Mouse (Mus musculus): ENCODE data around the gene Rps27a.
"Not testable (repeated sequence)": the region's sequence is repeated elsewhere in the genome, so short reads cannot be mapped to it uniquely, and the experiment has no call there.

Rps27a gene

DNA sequence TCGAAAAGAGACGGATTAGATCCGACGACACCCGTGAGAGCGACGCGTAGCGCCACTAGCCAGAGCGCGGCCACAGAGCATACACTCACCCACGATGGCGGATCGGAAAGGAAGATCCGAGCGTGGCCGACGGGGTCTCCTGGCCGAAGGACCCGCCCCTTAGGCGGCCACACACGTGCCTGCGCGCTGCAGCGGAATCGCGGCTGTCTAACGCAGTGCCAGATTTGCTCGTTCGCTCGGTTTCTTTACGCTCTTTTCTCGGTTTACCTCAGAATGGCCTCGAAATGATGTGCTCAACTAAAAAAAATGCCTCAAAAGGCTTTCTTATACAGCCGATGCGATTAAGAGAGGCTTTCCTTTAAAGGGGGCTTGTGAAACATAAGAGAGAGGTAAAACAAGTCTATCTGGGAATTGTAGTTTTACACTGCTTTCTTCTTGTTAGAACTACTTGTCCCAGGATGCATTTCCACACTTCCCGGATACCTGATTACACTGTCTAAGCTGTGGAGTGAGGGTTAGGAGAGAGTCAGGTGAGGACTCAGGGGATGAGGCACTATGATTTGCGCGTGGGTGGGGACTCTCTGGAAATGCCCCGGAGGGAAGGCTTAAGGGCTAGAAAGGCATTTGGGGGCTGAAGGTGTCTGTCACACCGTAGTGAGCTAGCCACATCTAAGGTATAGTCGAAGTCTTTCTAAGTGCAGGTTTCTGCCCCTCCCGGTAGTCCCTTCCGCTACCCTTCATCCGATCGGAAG lies at the start of gene Rps27a, which contains the start of gene Clhc1:
Gene Rps27a, minus strand, starts transcription at position 358 of the 752 bp plus-strand sequence.
Gene Clhc1, plus strand, starts transcription at position 199 of the 752 bp plus-strand sequence.
- peak; percentile 98 to 99 for DNase-seq

DNA sequence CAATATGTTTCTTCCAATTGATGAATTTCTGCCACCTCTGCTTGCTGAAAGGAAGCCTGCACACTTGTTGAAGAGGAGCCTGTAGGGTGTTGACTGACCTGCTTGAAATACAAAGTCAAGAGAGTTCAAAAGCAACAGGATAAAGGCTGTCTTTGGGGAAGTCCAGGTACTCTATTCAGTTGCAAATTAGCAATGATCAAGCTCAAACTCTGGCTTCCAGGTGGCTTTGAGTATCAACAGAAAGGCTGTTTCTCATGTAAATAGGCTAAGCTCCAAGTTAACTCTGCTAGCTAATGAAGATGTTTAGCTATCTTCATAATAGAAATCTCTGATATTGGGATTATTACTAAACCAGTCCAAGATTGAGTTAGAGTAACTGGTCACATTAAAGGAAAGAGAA lies 49.2 kb upstream of the Rps27a start:
- no peak for DNase-seq

DNA sequence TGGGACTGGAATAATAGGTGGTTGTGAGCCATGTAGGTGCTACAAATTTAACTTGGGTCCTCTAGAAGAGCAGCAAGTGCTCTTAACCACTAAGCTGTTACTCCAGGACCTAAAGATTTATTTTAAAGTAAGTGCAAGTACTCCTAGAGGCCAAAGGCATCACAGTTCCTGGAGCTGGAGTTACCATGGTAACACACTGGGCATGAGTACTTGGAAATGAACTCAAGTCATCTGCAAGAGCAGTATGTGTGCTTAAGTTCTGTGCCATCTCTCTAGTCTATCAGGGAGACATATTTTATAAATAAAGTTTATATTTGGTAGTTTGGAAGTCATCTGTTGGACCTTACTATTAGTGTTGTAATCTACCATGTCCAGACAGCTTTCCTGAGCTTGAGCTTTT lies 47.3 kb upstream of the Rps27a start:
- DNase-seq = no peak

DNA sequence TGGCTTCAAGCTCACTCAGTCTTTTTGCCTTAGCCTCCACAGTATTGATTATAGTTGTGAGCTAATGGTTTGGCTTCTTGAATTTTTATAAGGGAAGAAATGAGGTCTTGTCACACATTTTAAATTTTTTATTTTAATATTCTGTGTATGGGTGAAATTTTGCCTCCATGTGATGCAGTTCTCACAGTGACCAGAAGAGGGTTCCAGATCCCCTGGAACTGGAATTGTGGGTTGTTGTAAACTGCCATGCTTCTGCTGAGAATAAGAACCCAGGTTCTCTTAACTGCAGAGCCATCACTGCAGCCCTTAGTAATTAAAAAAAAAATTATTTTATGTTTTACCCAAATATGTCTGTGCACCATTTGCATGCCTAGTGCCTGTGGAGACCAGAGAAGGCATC lies 31.7 kb upstream of the Rps27a start:
- DNase-seq = no peak

DNA sequence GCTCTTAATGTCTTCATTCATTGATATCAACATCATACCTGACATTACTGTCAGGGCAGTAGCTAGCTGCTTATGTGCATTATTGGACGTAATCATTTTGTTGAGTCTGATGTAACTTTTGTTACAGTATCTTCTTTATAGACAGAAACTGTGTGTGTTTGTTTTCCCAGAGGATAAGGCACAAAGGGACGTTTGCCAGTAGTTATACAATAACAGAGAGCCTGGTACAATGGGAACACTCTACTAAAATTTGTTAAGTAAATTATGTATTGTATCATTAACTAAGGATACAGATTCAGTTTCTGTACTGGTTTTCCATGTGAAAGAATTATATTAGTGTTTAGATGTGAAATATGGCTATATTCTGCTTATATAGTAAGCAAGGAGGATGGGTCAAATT lies 24.7 kb upstream of the Rps27a start:
- DNase-seq = no peak

DNA sequence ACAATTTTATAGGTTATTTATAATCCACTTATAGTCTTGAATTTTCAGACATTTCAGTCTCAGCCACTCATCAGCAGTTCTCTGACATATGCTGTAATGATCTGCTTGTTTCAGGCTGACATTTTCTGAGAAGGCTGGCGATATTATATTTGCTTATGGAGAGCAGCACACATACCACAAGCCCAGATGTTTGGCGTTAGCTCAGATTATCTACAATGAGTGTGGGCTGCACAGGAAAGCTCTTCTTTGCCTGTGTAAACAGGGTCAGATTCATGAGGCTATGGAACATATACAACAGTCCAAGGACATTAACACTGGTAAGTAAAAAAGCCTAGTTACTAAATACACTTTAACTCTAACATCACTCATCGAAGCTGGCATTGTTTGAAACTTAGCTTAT lies 23.6 kb upstream of the Rps27a start:
- no peak for DNase-seq

DNA sequence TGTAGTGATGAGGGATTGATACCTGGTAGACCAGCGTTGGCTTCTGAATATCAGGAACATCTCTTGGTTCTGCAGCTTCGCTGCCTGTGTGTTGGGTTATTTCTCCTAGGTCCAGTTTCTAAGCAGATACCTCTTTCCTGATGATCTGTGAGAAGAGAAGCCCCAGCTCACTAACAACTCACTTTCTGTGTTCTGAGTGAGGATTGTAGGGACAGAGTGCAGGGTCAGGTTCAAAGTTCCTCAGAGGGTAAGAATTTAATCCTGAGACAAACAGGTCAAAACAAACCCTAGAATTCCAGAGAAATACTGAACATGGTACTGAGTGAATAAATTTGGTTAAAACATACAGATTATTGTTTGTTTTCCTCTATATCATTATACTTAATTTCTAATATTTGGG lies 15.5 kb upstream of the Rps27a start:
- no peak for DNase-seq

DNA sequence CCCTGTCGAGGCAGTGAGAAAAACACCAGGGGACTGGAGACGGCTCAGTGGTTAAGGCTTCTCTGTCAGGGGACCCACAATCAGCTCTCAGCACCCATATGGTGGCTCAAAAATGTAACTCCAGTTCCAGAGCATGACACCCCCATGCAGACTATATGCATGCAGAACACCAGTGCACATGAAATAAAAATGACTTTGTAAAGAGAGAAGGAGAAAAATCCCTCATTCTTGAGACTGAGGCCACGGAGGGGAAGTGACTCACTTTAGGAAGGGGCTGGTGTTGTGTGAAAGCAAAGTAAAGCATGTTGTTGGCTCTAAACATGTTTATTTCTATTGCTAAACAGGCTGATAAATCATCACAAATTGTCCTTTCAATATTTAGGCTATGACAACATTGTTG lies 13.1 kb upstream of the Rps27a start:
- no peak for DNase-seq

DNA sequence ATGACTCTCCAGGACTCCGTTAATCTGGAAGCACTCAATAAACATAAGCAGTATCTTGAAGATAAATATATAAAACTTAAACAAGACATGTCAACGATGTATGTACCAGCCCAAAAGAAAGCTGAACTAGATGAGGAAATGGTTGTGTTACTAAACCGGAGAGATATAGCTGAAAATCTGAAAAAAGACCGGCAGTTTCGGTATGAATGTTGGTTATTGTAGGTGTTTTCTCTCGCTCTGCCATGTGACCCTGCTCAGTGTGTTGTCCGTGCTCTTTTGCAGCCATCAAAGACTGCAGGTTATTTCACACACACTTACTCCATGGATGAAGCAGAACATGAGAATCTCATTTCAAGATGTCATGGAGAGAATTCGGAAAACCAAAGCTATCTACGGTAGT lies 12.5 kb upstream of the Rps27a start:
- no peak for DNase-seq

DNA sequence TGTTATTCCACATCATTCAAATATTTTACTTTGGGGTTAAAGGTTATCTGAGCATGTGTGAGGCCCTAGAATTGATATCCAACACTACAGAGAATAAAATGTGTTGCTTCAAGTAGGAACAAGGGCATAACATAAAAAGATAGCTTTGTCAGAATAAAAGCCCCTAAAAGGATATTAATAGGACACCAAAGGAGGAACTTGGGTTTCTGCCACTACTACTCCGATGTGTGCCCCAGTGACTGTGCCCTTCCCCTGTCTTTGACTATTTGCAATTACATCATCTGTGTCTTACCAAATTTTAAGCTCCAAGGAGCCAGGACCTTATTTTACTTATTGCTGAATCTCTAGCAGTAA lies 1.5 kb upstream of the Rps27a start:
- DNase-seq = no peak

DNA sequence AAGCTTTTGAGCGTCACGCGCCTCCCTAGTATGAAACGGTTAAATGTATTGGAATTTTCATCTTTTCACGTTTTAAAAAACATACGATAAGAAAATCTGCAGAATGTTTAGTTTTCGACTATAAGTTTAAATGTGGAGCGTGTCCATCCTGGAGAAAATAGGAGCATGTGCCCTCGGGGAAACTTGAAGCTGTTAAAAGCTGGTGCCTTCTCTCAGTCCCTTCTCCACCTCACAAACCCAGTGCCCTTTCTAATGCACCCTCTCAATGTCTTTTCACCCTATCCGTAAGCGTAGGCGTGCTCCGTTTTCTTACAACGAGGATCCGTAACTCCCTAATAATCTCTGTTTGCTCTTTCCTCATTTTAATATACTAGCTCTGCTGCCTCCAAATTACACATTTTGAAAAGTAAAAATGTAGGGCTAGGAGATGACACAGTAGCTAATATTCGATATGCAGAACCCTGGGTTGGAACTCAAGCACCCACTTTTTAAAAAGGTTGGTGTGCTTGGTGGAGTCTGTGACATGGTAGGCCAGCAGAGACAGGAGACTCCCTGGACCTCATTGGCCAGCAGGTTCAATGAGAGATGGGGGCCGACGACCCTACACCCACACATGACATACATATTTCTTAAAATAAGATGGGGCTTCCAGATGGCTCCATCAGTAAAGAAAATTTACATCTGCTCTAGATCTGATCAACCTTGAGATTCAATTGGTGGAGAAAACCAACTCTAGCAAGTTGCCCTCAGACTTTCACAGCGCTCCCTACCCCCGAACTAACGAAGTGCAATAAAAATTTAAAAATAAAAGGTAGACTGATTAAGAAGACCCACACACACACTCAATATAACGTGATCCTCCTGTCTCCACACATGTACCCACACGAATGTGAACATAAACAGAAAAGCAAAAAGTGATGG lies 855 bp upstream of the Rps27a start:
- no peak for DNase-seq

DNA sequence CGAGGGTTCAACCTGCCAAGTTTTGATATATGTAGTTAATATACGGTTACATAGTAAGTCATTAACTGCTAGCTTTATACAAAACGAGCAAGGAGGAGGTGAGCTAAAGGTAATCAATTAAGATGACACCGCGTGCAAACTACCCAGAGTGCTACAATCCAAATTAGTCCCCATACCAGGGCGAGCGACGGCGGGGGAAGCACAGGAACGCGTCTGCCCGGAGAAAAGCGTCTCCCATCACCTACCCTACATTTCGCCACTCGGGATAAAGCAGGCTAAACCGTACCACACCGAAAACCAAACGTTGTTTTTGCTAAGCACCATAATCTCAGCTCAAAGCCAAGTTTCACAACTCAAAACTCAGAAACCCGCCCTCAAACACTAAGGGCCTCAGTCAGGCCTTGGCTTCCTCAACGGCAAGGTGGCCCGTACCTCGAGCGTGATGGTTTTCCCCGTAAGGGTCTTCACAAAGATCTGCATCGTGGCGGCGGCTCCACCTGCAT lies 609 bp downstream of the Rps27a start:
- DNase-seq = no peak

DNA sequence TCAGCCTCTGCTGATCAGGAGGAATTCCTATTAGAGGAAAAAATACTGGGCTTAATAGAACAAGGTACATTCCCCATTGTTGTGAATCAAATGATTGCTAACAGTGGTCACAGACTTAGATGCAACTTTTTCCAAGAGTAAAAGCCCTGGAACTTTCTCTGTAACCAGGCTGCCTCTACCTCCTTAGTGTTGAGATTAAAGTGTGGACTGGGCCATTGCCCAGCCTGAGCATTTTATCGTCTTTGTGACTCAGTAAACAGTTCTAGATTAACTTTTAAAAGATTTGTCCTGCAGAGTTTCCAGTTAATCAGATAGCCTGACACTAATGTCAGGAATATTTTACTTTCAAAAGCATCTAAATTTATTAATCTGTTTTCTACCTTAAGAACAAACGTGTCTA lies 1.1 kb downstream of the Rps27a start:
- DNase-seq = no peak

DNA sequence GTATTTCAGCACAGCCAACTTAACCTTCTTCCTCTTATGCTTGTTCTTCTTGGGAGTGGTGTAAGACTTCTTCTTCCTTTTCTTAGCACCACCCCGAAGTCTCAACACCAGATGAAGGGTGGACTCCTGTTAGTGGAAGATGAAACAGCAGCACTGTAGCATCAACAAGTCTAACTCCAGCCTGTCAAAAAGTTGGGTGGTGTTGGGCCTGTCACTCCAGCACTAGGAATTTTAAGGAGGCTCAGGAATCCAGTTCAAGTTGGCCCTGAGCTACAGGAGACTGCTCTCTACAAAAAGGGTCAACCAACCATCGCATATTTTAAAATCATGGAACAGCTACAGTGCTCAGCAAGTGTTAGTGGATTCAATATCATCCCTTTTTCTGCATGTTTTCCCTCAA lies 1.6 kb downstream of the Rps27a start:
- DNase-seq = not testable (repeated sequence)

DNA sequence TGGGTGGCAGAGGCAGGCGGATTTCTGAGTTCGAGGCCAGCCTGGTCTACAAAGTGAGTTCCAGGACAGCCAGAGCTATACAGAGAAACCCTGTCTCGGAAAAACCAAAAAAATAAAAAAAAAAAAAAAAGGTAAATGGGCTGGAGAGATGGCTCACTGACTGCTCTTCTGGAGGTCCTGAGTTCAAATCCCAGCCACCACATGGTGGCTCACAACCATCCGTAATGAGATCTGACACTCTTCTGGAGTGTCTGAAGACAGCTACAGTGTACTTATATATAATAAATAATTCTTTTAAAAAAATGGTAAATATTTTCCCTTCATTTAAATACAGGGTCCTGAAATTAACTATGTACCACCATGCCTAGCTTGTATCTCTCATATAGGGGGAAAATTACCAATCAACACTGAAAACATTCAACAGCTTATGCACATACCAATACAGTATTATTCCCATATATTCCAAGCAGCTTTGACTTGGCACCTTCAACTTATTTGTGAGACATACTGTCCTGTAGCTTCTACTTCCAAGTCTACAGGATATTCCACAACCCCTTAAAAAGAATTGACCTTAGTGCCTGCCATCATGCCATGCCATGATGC lies 2.7 kb downstream of the Rps27a start:
- DNase-seq = not testable (repeated sequence)

DNA sequence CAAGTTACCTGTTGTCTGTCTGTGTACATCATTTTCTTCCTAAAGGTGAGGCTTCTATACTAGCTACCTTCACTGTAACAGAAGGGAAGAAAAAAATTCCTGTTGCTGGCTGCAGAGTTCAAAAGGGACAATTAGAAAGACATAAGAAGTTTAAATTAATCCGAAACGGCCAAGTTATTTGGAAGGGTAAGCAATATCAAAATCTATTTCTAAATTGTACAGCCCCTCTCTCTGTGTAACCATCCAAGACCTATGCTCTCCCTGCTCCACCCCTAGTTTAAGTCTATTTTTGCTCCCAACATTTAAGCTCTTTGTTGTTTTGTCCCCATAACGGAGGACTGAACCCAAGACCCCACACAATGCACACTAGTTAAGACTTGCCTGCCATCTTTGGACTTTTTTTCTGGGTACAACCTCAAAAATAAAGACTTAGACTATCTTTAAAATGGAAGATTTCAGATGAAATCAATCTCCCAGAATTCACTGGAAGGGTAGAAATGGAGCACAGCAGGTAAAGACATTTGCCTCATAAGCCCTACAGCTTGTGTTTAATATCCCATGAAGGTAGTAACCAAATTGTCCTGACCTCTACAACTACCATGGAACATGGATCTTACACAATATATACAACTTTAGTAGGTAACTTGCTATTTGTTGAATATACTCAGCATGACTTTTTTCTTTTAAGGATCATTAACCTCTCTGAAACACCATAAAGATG lies 3.5 kb downstream of the Rps27a start:
- DNase-seq = no peak

DNA sequence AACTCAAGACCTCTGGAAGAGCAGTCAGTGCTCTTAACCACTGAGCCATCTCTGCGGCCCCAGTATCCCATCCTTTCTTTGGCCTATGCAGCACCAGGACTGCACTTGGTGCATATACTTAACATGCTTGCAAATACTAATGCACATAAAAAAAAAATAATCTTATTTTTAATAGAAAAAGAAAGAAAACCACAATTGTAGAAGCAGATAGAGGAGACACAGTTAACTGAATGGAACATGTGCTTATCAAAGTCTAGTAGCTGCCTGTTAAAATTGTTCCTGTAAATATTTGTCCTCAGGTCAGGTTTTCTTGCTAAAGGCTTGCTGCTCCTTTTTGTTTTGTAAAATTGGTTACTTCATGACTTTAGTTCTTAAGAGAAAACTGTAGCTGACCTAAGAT lies 9.7 kb downstream of the Rps27a start:
- DNase-seq = no peak

DNA sequence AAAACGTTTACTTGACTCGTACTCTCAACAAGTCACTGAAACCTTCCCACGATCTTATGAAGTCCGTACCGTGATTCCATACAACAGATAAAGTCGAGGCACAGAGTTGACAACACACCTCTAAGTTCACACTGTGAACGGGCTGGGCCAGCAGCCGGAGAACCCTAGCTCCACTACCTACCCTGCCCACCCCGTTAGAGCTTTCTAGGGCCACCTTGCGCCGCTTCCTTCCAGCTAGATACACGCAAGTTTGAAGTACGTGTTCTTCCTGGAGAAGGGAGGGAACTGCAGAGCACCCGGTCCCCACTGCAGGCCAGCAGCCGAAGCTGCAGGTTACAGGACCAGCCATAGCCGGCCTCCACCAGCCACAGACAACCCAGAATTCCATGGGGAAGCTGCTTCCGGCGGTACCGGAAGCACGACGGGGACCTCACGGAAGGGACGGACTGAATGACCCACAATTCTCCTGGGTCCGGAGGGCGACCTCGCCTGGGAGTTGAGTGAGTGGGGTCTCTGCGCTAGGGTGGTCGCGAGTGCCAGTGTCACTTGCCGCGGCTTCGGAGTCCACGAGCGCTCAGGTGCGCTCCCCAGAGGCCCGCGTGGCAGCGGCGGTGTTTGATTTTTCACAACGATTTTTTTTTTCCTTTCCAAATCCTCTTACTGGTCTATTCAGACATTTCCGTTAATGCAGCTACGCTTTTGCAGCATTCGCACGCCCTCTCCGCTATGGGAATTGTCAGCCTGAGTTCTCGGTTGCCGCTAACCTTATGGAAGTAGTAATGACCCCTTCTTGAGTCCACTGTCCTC lies 21.7 kb downstream of the Rps27a start, which contains the start of gene Mtif2:
Gene Mtif2, plus strand, starts transcription at position 421 of the 807 bp plus-strand sequence.
- peak; percentile 88 to 92 for DNase-seq

DNA sequence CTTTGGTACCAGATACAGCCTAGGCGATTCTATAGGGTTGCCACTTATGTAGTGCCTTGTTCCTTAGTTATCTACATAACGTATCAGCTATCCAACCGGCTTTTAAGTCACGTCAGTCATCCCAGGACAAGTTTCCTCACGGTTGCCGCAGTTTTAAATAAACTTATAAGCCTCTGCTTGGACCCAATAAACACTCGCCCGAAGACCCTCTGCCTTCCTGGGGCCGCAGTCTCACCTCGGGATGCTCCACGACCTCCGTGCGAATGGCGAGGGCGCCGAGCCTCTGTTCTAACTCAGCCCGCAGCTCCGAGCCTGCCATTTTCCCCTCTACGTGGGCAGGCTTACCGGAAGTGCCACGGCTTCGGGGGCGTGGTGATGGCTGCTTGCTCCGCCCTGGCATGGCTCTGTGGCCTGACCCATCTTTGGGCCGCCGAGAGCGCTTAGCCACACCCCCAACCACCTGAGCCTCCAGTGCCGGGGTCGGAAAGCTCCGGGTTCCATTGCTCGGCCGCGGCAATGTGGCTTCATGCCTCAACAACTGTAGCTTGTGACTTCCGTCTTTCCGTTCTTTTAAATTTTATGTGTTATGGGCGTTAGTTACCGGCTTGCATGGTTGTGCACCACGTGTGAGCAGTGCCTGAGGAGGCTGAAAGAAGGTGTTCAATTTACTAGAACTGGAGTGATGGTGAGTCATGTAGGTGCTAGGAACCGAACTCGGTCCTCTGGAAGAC lies 33.1 kb downstream of the Rps27a start, which contains the start of gene Prorsd1:
Gene Prorsd1, minus strand, starts transcription at position 352 of the 731 bp plus-strand sequence.
- DNase-seq = peak; percentile 93 to 95

DNA sequence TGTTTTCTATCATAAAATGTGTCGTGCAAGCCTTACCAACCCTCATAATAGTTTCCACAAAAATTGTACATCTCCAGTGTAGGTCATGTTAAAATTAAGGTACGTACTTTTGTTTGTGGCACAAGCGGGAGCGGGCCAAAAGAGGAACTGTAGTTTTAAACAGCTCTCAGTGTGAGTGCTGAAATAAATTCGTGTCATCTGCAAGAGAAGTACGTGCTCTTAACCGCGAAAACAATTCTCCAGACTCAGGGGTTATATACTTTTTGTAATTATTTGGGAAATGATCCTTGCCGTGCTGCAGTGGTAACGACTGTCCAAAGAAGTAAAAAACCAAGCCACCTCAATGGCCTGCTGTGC lies 33.6 kb downstream of the Rps27a start:
- DNase-seq = no peak

Data from kidney, postnatal 4 days (tissue).